Mouse (Mus musculus) erythroblast, embryonic 14.5 days (primary cell): ENCODE data around the gene Tet2.

ENCODE experiments used
- GATA1 ChIP-seq: IDR thresholded peaks from 2 replicates; pipeline ENCODE4 v1.6.1; 2012; ENCODE audit warnings: low read length, inconsistent platforms, mixed read lengths
- TAL1 ChIP-seq: IDR thresholded peaks from 3 replicates; pipeline ENCODE4 v1.6.1; 2012; ENCODE audit warnings: low read length, inconsistent platforms, mixed read lengths

DNA sequence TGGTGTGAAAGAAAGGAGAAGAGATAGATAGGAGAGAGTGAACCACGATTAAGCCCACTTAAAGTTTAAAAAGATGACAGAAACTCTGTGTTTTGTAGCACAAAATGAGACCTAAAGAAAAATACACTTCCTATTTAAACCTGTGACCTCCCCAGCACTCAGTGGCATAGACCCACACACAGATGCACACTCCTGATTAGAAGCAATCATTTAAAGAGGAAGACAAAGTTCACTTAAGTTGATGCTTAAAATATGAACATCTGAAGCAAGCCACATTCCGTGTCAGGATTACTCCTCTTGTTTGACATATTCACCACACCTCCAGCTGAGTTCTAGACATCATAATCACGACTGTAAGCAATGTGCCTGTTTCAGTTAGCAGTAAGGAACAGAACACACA, 14.3 kb downstream of the Tet2 start:
- no peak for TF ChIP-seq TAL1
- TF ChIP-seq GATA1, result no peak
